ENCODE assay signal across 8 mouse cellular contexts in genomic region chr10:75932891-75933290, GRCm38 (mm10). TPM values are rescaled to one million over a fixed set of nuclear protein-coding genes. Genes with fewer than 3 reads are reported as not detected.
DNase-seq lines count a peak whose midpoint lies in the region; ATAC-seq lines count a peak whose summit lies in the region.

Gene Chchd10 (plus strand): TSS chr10:75933130.

- no peak for ATAC-seq in hindbrain, embryonic 16.5 days
- no peak for ATAC-seq in megakaryocyte progenitor cell, adult 5-6 weeks (replicated peaks; ENCODE audit: poor library complexity)

- H3K4me2 ChIP-seq in hindbrain, embryonic 16.5 days (ENCODE audit: low read length): peak within 1 kb of the TSS; percentile 95

- peak within 1 kb of the TSS; percentile 78 for H3K9ac ChIP-seq in hindbrain, embryonic 16.5 days (ENCODE audit: low read depth, low read length)

- no peaks in the 10 kb centered on the region for H3K27me3 ChIP-seq in hindbrain, embryonic 16.5 days (replicated peaks; ENCODE audit: control insufficient read depth, insufficient read depth, low read length)

- H3K9me3 ChIP-seq in hindbrain, embryonic 16.5 days (ENCODE audit: control insufficient read depth, low read length): no peaks in the 10 kb centered on the region

- no peaks in the 10 kb centered on the region for H3K36me3 ChIP-seq in hindbrain, embryonic 16.5 days (ENCODE audit: control insufficient read depth, insufficient read depth, low read length)

- no peak for DNase-seq in layer of hippocampus, adult 18-20 months (ENCODE audit: low spot score in 2 of 2)
- DNase-seq in layer of hippocampus, adult 9-11 months: no peak
- DNase-seq in adrenal gland, postnatal 10 days: no peak
- DNase-seq in gastrocnemius, adult 8-10 months (ENCODE audit: low spot score in 2 of 2): no peak
- no peak for DNase-seq in right cerebral cortex, postnatal 36 days (ENCODE audit: low spot score in 2 of 2)
- DNase-seq in ovary, postnatal 14 days (ENCODE audit: low spot score): no peak

- H3K4me3 ChIP-seq in hindbrain, embryonic 16.5 days (ENCODE audit: low read length): peak within 1 kb of the TSS; percentile 51

- H3K4me1 ChIP-seq in hindbrain, embryonic 16.5 days (ENCODE audit: control insufficient read depth, insufficient read depth, low read depth, low read length): peaks cover 24% of the 10 kb centered on the region

- 28% methylated on average over 6 of the region's 6 CpGs for WGBS in hindbrain, embryonic 16.5 days

- peak within 1 kb of the TSS; percentile 26; the same call in 1 of the 2 replicates for H3K27ac ChIP-seq in hindbrain, embryonic 16.5 days (ENCODE audit: low read depth, low read length)

RNA-seq across cellular contexts. Expression of gene Chchd10, which starts in this region (rescaled TPM):
- total RNA-seq in layer of hippocampus, adult 18-20 months (2021): 100 to 1,000 TPM; 376 to 396 TPM
- 1,000 to 10,000 TPM; 1,348 to 1,353 TPM for total RNA-seq in adrenal gland, postnatal 10 days (2021)
- 1,000 to 10,000 TPM; 1,130 to 1,571 (median 1,273) TPM for total RNA-seq in gastrocnemius, adult 8-10 months (2022)
- polyA plus RNA-seq in hindbrain, embryonic 16.5 days (2015; fragmentation: Nextera tagmentation; extraction: Ambion mirVana): 167 and 218 TPM in 2 replicates
- total RNA-seq in megakaryocyte progenitor cell, adult 5-6 weeks (2015): 54.0 and 55.0 TPM in 2 replicates
- total RNA-seq in megakaryocyte progenitor cell, adult 5-6 weeks (2017): 33.1 and 34.4 TPM in 2 replicates

Comparison
In these comparisons a context has a peak if more than half of its experiments do, and no peak if none do; other contexts are left out.
1. RNA of gene Chchd10 (total RNA-seq): 1,130 to 1,571 TPM in gastrocnemius, adult 8-10 months, 1,348 to 1,353 TPM in adrenal gland, postnatal 10 days and 376 to 396 TPM in layer of hippocampus, adult 18-20 months; 33.1 to 55.0 TPM in megakaryocyte progenitor cell, adult 5-6 weeks; every median in the first group is over 4 times any median in the second.